Mouse (Mus musculus) liver, adult 2 months (tissue): Measurements from ENCODE around the gene Plch2.

Source experiments
- CTCF ChIP-seq: fragments of 200-500 bp; IDR thresholded peaks from 2 replicates; pipeline ENCODE4 v1.5.1; 2011; ENCODE audit warnings: low read depth, low read length, control low read depth
- POLR2A ChIP-seq: fragments of 200-500 bp; IDR thresholded peaks from 2 replicates; pipeline ENCODE4 v1.6.1; 2011; ENCODE audit warnings: low read length, control low read depth; ENCODE audit not compliant: insufficient read depth; ENCODE audit errors: extremely low read depth

- no peak for TF ChIP-seq POLR2A
- TF ChIP-seq CTCF, result no peak
Measured at GRCm38 (mm10) chr4:154986750-154987149, 69.8 kb downstream of the Plch2 start.
